Mouse (Mus musculus) ovary, postnatal 10 days (tissue): Measurements from ENCODE around the gene Boc.
A peak's percentile ranks its signal among the peaks of the same experiment; 100 is the strongest.

Source experiments
- DNase-seq: peaks from one replicate; pipeline ENCODE4 v3.0.0; 2022; ENCODE audit warnings: low spot score

The Boc gene

GRCm38 (mm10) chr16:44558471-44559329 lies at the start of gene Boc:
TSS of gene Boc (minus strand) at chr16:44558897.
- peak; percentile 35 for DNase-seq

- DNase-seq: no peak
These were observed 47.9 kb upstream of the Boc start for GRCm38 (mm10) chr16:44606643-44607042.

- no peak for DNase-seq
These were observed 45.4 kb upstream of the Boc start for GRCm38 (mm10) chr16:44604021-44604616.

GRCm38 (mm10) chr16:44601999-44602794 lies 43.5 kb upstream of the Boc start:
- no peak for DNase-seq

- no peak for DNase-seq
These were observed 42.5 kb upstream of the Boc start for GRCm38 (mm10) chr16:44601182-44601581.

GRCm38 (mm10) chr16:44597106-44597806 lies 38.6 kb upstream of the Boc start:
- DNase-seq: no peak

GRCm38 (mm10) chr16:44589506-44589905 lies 30.8 kb upstream of the Boc start:
- no peak for DNase-seq

- no peak for DNase-seq
These were observed 20.8 kb upstream of the Boc start for GRCm38 (mm10) chr16:44579421-44580024.

GRCm38 (mm10) chr16:44578551-44578950 lies 19.9 kb upstream of the Boc start:
- DNase-seq: no peak

GRCm38 (mm10) chr16:44568056-44568455 lies 9.4 kb upstream of the Boc start:
- DNase-seq: no peak

GRCm38 (mm10) chr16:44565328-44566210 lies 6.9 kb upstream of the Boc start:
- no peak for DNase-seq

GRCm38 (mm10) chr16:44564359-44564758 lies 5.7 kb upstream of the Boc start:
- no peak for DNase-seq

- no peak for DNase-seq
These were observed 3.4 kb upstream of the Boc start for GRCm38 (mm10) chr16:44562061-44562460.

GRCm38 (mm10) chr16:44560214-44560613 lies 1.5 kb upstream of the Boc start:
- no peak for DNase-seq

GRCm38 (mm10) chr16:44559330-44559695 lies 616 bp upstream of the Boc start:
- no peak for DNase-seq

GRCm38 (mm10) chr16:44557661-44558470 lies 831 bp downstream of the Boc start:
- peak; percentile 61 for DNase-seq

GRCm38 (mm10) chr16:44557084-44557483 lies 1.6 kb downstream of the Boc start:
- DNase-seq: no peak

- DNase-seq: no peak
These were observed 2.6 kb downstream of the Boc start for GRCm38 (mm10) chr16:44555791-44556709.

GRCm38 (mm10) chr16:44553861-44554260 lies 4.8 kb downstream of the Boc start:
- DNase-seq: no peak
